Mouse (Mus musculus) embryonic facial prominence, embryonic 15.5 days (tissue): ENCODE data around the gene Hdac9. TPM values are rescaled to one million over a fixed set of nuclear protein-coding genes. Genes with fewer than 3 reads are reported as not detected.
A peak's percentile ranks its signal among the peaks of the same experiment; 100 is the strongest.

Experiments
- ATAC-seq: fragments of 200-750 bp; cut with Nextera tagmentation; 2 replicates; pipeline ENCODE4 v1.8.0; 2017; ENCODE audit warnings: low read depth, moderate TSS enrichment; ENCODE audit not compliant: insufficient number of reproducible peaks, low FRiP score, low TSS enrichment
- H3K27ac ChIP-seq: fragments of 300-500 bp; sonication (generic); replicated peaks from 2 replicates; pipeline ENCODE4 v1.5.1; 2015; ENCODE audit warnings: mild to moderate bottlenecking, inconsistent platforms
- H3K27me3 ChIP-seq: fragments of 300-500 bp; sonication (generic); 2 replicates; pipeline ENCODE4 v1.6.1; 2015; ENCODE audit warnings: inconsistent platforms
- H3K36me3 ChIP-seq: fragments of 300-500 bp; sonication (generic); 2 replicates; pipeline ENCODE4 v1.6.1; 2015; ENCODE audit warnings: mild to moderate bottlenecking, inconsistent platforms
- H3K4me1 ChIP-seq: fragments of 300-500 bp; sonication (generic); 2 replicates; pipeline ENCODE4 v1.6.1; 2015; ENCODE audit warnings: inconsistent platforms
- H3K4me2 ChIP-seq: fragments of 300-500 bp; sonication (generic); replicated peaks from 2 replicates; pipeline ENCODE4 v1.6.1; 2015; ENCODE audit warnings: mild to moderate bottlenecking, inconsistent platforms
- H3K4me3 ChIP-seq: fragments of 300-500 bp; sonication (generic); replicated peaks from 2 replicates; pipeline ENCODE4 v1.5.1; 2015; ENCODE audit warnings: mild to moderate bottlenecking, inconsistent platforms
- H3K9ac ChIP-seq: fragments of 300-500 bp; sonication (generic); 2 replicates; pipeline ENCODE4 v1.6.1; 2015; ENCODE audit warnings: inconsistent platforms
- H3K9me3 ChIP-seq: fragments of 300-500 bp; sonication (generic); replicated peaks from 2 replicates; pipeline ENCODE4 v1.6.1; 2016; ENCODE audit warnings: inconsistent platforms
- WGBS: fragments of 180-500 bp; shearing (Covaris S2); methylation state at CpG from one replicate; pipeline ENCODE4 v1.1.7; 2015; 5-methylcytosine and 5-hydroxymethylcytosine counted together
- polyA plus RNA-seq: library from polyadenylated mRNA; unstranded; fragments of >200 nt; fragmentation: Nextera tagmentation; extraction: Ambion mirVana; gene quantifications from 2 replicates; pipeline ENCODE4 v1.2.1, GENCODE M21; 2015

The Hdac9 gene
- polyA plus RNA-seq, 1 experiment from 2014 or later = 7.4 TPM

GRCm38 (mm10) chr12:34658119-34658518 lies 258.8 kb downstream of the Hdac9 start:
- Histone ChIP-seq H3K9me3 (no peaks in the 10 kb centered on the region), H3K4me1 (peaks cover 4% of the 10 kb centered on the region; the same call in 1 of the 2 replicates), H3K27ac (no peak overlapping the region), H3K27me3 (no peaks in the 10 kb centered on the region), H3K9ac (no peak overlapping the region), H3K4me3 (no peak overlapping the region), H3K36me3 (no peaks in the 10 kb centered on the region), H3K4me2 (no peak overlapping the region; the same call in 1 of the 2 replicates)
- WGBS = 22% methylated on average over 6 of the region's 6 CpGs
- no peak for ATAC-seq

- WGBS = 16% methylated on average over 3 of the region's 3 CpGs
- H3K4me1 ChIP-seq = peaks cover 4% of the 10 kb centered on the region; the same call in 1 of the 2 replicates
- no peaks in the 10 kb centered on the region for H3K27me3 ChIP-seq
- H3K9me3 ChIP-seq = no peaks in the 10 kb centered on the region
- no peak overlapping the region for H3K27ac ChIP-seq
- H3K4me3 ChIP-seq = no peak overlapping the region
- ATAC-seq = no peak
- H3K4me2 ChIP-seq = no peak overlapping the region
- no peaks in the 10 kb centered on the region for H3K36me3 ChIP-seq
- H3K9ac ChIP-seq = no peak overlapping the region
Measured at GRCm38 (mm10) chr12:34653615-34654014, 263.3 kb downstream of the Hdac9 start.

GRCm38 (mm10) chr12:34648753-34649152 lies 268.1 kb downstream of the Hdac9 start:
- Histone ChIP-seq H3K27me3 (no peaks in the 10 kb centered on the region), H3K4me2 (no peak overlapping the region), H3K4me3 (no peak overlapping the region), H3K9me3 (no peaks in the 10 kb centered on the region), H3K9ac (no peak overlapping the region), H3K36me3 (no peaks in the 10 kb centered on the region), H3K4me1 (peaks cover 4% of the 10 kb centered on the region; the same call in 1 of the 2 replicates), H3K27ac (no peak overlapping the region)
- 68% methylated on average over 3 of the region's 3 CpGs for WGBS
- no peak for ATAC-seq

GRCm38 (mm10) chr12:34641705-34642259 lies 275.1 kb downstream of the Hdac9 start:
- Histone ChIP-seq H3K4me1 (no peaks in the 10 kb centered on the region), H3K4me3 (no peak overlapping the region), H3K9me3 (no peaks in the 10 kb centered on the region), H3K4me2 (no peak overlapping the region), H3K27ac (no peak overlapping the region), H3K36me3 (no peaks in the 10 kb centered on the region), H3K27me3 (no peaks in the 10 kb centered on the region), H3K9ac (no peak overlapping the region)
- 74% methylated on average over 4 of the region's 4 CpGs for WGBS
- ATAC-seq = no peak

- Histone ChIP-seq H3K4me2 (0 out of 2 replicates have a peak overlapping the region, but pooled peaks have one; percentile 2), H3K27me3 (no peaks in the 10 kb centered on the region), H3K4me3 (no peak overlapping the region), H3K36me3 (no peaks in the 10 kb centered on the region), H3K9ac (no peak overlapping the region), H3K27ac (no peak overlapping the region), H3K9me3 (no peaks in the 10 kb centered on the region), H3K4me1 (no peaks in the 10 kb centered on the region)
- 45% methylated on average over 16 of the region's 16 CpGs for WGBS
- no peak for ATAC-seq
Measured at GRCm38 (mm10) chr12:34637238-34638124, 279.4 kb downstream of the Hdac9 start.

GRCm38 (mm10) chr12:34619101-34619500 lies 297.8 kb downstream of the Hdac9 start:
- no peaks in the 10 kb centered on the region for H3K4me1 ChIP-seq
- no peaks in the 10 kb centered on the region for H3K9me3 ChIP-seq
- 84% methylated on average over 5 of the region's 5 CpGs for WGBS
- H3K27ac ChIP-seq = no peak overlapping the region
- H3K9ac ChIP-seq = no peak overlapping the region
- no peak overlapping the region for H3K4me3 ChIP-seq
- H3K36me3 ChIP-seq = no peaks in the 10 kb centered on the region
- no peak overlapping the region for H3K4me2 ChIP-seq
- H3K27me3 ChIP-seq = no peaks in the 10 kb centered on the region
- no peak for ATAC-seq

DNA sequence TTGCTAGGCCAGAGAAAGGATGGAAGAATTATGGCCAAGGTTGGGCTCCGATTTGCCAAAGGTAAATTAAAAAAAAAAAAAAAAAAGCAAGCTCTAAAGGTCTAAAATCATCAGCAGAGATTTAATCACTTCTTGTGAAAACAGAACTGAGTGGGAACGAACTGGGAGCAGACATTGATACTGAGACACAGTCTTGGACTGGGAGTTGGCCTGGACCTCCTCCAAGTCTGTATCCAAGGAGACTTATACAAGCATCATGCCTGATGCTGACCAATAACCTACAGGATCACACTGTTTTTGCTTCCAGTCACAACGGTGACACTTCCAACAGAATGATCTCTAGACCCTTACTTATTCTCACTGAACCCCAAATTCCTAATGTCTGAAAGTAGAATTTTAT lies 298.6 kb downstream of the Hdac9 start:
- H3K27me3 ChIP-seq = no peaks in the 10 kb centered on the region
- H3K9me3 ChIP-seq = no peaks in the 10 kb centered on the region
- 80% methylated on average over 3 of the region's 3 CpGs for WGBS
- H3K4me1 ChIP-seq = no peaks in the 10 kb centered on the region
- H3K36me3 ChIP-seq = no peaks in the 10 kb centered on the region
- no peak overlapping the region for H3K4me3 ChIP-seq
- H3K9ac ChIP-seq = no peak overlapping the region
- no peak for ATAC-seq
- H3K27ac ChIP-seq = no peak overlapping the region
- H3K4me2 ChIP-seq = no peak overlapping the region

- H3K4me3 ChIP-seq = no peak overlapping the region
- H3K9ac ChIP-seq = no peak overlapping the region
- H3K27ac ChIP-seq = no peak overlapping the region
- no peak for ATAC-seq
- H3K9me3 ChIP-seq = no peaks in the 10 kb centered on the region
- no peaks in the 10 kb centered on the region for H3K36me3 ChIP-seq
- WGBS = 81% methylated on average over 10 of the region's 10 CpGs
- H3K27me3 ChIP-seq = no peaks in the 10 kb centered on the region
- H3K4me1 ChIP-seq = no peaks in the 10 kb centered on the region
- no peak overlapping the region for H3K4me2 ChIP-seq
Measured at GRCm38 (mm10) chr12:34617836-34618235, 299.1 kb downstream of the Hdac9 start.

GRCm38 (mm10) chr12:34614796-34615195 lies 302.1 kb downstream of the Hdac9 start:
- H3K9ac ChIP-seq = no peak overlapping the region
- no peak overlapping the region for H3K27ac ChIP-seq
- H3K4me2 ChIP-seq = no peak overlapping the region
- H3K4me3 ChIP-seq = no peak overlapping the region
- H3K4me1 ChIP-seq = no peaks in the 10 kb centered on the region
- 72% methylated on average over 5 of the region's 5 CpGs for WGBS
- no peak for ATAC-seq
- no peaks in the 10 kb centered on the region for H3K9me3 ChIP-seq
- H3K36me3 ChIP-seq = no peaks in the 10 kb centered on the region
- H3K27me3 ChIP-seq = no peaks in the 10 kb centered on the region

GRCm38 (mm10) chr12:34612511-34612910 lies 304.4 kb downstream of the Hdac9 start:
- Histone ChIP-seq H3K4me3 (no peak overlapping the region), H3K36me3 (no peaks in the 10 kb centered on the region), H3K4me2 (no peak overlapping the region), H3K27ac (no peak overlapping the region), H3K4me1 (no peaks in the 10 kb centered on the region), H3K9me3 (no peaks in the 10 kb centered on the region), H3K9ac (no peak overlapping the region), H3K27me3 (no peaks in the 10 kb centered on the region)
- no peak for ATAC-seq
- 77% methylated on average over 3 of the region's 3 CpGs for WGBS

DNA sequence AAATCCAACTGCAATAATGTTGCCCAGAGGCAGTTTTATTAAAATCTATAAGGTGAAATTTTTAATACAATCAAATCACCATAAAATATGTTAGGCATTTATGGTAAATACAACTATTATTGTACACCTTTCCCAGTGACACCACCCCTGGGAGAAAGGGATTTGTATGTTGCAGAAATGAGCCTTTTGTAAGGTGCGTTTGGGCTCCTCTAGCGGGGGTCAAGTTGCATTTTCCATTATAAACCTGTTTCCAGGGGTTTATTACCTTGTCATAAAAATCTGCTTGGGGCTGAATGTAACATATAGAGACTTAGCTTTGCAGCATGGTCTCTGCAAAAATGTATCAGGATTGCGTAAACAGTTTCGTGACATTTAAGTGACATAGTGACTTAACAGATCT lies 312.4 kb downstream of the Hdac9 start:
- no peak overlapping the region for H3K27ac ChIP-seq
- no peaks in the 10 kb centered on the region for H3K36me3 ChIP-seq
- H3K4me1 ChIP-seq = no peaks in the 10 kb centered on the region
- no peak overlapping the region for H3K4me3 ChIP-seq
- WGBS = 75% methylated on average over 4 of the region's 4 CpGs
- no peak overlapping the region for H3K9ac ChIP-seq
- no peak overlapping the region for H3K4me2 ChIP-seq
- H3K9me3 ChIP-seq = no peaks in the 10 kb centered on the region
- ATAC-seq = no peak
- H3K27me3 ChIP-seq = no peaks in the 10 kb centered on the region
